Comparison of ENCODE assay signal across 32 mouse cellular contexts in the genomic region with DNA sequence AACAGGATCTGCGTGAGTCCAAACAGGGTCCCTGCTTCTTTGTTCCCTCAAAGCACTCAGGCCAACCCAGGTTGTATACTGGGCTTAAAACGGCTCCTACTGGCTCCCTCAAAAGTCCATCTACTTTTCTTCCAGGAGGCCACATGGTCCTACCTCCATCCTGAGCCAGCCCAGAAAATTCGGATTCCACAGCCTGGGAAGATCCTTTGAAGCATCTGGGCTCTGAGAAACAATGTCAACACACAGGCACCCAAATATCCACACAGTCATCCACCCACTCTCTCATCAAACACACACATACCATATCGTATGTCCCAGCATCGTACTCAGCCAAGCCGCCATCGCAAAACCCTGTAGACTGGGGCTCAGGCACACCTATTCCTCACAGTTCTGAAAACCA. TPM values are rescaled to one million over a fixed set of nuclear protein-coding genes. Genes with fewer than 3 reads are reported as not detected.
"Had no signal": no experiment of that assay in that cellular context is flagged by ENCODE, and none has a peak within 500 bp of the region (broad histone marks: within the 10 kb centered on the region; RNA-seq: fewer than 3 reads in every experiment).

No protein-coding gene starts in this region.

- H3K9me3 ChIP-seq: limb, embryonic 10.5 days; limb, embryonic 12.5 days; limb, embryonic 13.5 days; limb, embryonic 15.5 days; liver, embryonic 12.5 days; liver, embryonic 15.5 days; lung, embryonic 15.5 days; midbrain, embryonic 10.5 days; midbrain, embryonic 12.5 days; midbrain, embryonic 13.5 days; midbrain, embryonic 15.5 days; neural tube, embryonic 12.5 days had no signal

- H3K4me3 ChIP-seq: limb, embryonic 10.5 days; limb, embryonic 12.5 days; limb, embryonic 13.5 days; limb, embryonic 15.5 days; liver, embryonic 12.5 days; liver, embryonic 13.5 days; liver, embryonic 15.5 days; lung, embryonic 15.5 days; megakaryocyte, embryonic 14.5 days; midbrain, embryonic 10.5 days; midbrain, embryonic 12.5 days; midbrain, embryonic 13.5 days; midbrain, embryonic 15.5 days; myocyte; neural tube, embryonic 12.5 days had no signal

- DNase-seq: left cerebral cortex, postnatal 4 days; liver; liver, embryonic 13.5 days; liver, postnatal 0 days; lung, adult 18-20 months; lung, adult 2 months; lung, embryonic 14.5 days; lung, postnatal 10 days; lung, postnatal 14 days; lung, postnatal 36 days; lung, postnatal 4 days; midbrain, embryonic 14.5 days had no signal

- H3K27ac ChIP-seq: limb, embryonic 10.5 days; limb, embryonic 12.5 days; limb, embryonic 13.5 days; limb, embryonic 15.5 days; liver, embryonic 12.5 days; liver, embryonic 13.5 days; liver, embryonic 14.5 days; liver, embryonic 15.5 days; lung, embryonic 15.5 days; macrophage; midbrain, embryonic 10.5 days; midbrain, embryonic 12.5 days; midbrain, embryonic 13.5 days; midbrain, embryonic 15.5 days; neural tube, embryonic 12.5 days had no signal

- H3K4me1 ChIP-seq: lung, embryonic 15.5 days; megakaryocyte, embryonic 14.5 days; midbrain, embryonic 10.5 days; midbrain, embryonic 12.5 days; midbrain, embryonic 13.5 days; midbrain, embryonic 15.5 days; neural tube, embryonic 12.5 days had no signal

- H3K36me3 ChIP-seq: limb, embryonic 10.5 days; limb, embryonic 12.5 days; limb, embryonic 13.5 days; limb, embryonic 15.5 days; liver, embryonic 12.5 days; liver, embryonic 13.5 days; liver, embryonic 15.5 days; lung, embryonic 15.5 days; midbrain, embryonic 10.5 days; midbrain, embryonic 12.5 days; midbrain, embryonic 13.5 days; midbrain, embryonic 15.5 days; neural tube, embryonic 12.5 days had no signal

- H3K27me3 ChIP-seq: liver, embryonic 12.5 days; liver, embryonic 13.5 days; liver, embryonic 15.5 days; lung, embryonic 15.5 days; megakaryocyte, embryonic 14.5 days; midbrain, embryonic 12.5 days; midbrain, embryonic 13.5 days; midbrain, embryonic 15.5 days; neural tube, embryonic 12.5 days had no signal

RNA-seq across cellular contexts. Expression of a gene that starts 43.5 kb away (rescaled TPM):
- total RNA-seq: liver, adult 2 months; megakaryocyte progenitor cell, adult 5-6 weeks; megakaryocyte-erythroid progenitor cell, adult 5-6 weeks; monocyte, adult 5-6 weeks had no signal
- polyA plus RNA-seq: liver, adult 2 months; liver, embryonic 14.5 days; liver, postnatal 0 days; macrophage; myocyte had no signal
